Mouse (Mus musculus): ENCODE measurements around the gene Bag3.

DNA sequence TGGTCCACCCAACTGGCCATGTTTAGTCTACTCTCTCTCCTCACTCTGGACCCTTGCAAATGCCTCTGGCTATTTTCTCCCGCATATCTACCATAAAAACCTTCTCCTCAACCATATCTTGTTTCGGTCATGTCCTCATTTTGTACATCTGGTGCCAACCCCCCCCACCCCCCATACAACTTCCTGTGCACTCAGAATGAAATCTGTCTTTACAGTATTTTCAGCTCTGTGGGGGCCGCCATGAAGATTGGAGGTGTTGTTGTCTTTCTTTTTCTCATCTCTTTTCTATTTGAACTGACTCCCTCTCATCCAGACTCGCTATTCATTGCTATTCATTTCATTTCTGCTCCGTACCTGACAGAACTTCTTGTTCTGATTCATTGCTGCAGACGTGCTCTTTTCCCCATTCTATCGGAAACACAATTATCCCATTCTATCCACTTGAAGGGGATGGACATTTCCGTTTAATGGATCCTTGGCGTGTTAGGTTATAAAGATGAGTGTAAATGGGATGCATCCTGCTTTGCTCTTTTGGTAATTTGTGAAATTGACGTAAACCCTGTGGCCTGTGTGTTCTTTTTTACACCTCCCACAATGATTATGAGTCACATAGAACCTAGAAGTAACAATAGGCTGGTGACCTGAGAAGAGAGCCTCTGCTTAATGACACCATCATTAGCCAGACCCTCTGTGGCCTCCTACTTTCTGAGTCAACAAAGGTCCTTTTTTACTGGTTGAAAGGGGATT lies 55.0 kb downstream of the Bag3 start:
- no peak for TF ChIP-seq EP300 (IDR thresholded peaks at IDR 0.05; ENCODE audit: low read depth)
- no peak for TF ChIP-seq CTCF (IDR thresholded peaks at IDR 0.05; ENCODE audit: low read depth)

All from heart, postnatal 0 days (tissue).